Mouse (Mus musculus): ENCODE measurements around the gene Col4a4. TPM values are rescaled to one million over a fixed set of nuclear protein-coding genes. Genes with fewer than 3 reads are reported as not detected.

Gene Col4a4
- polyA plus RNA-seq, 1 experiment from 2014 or later = 0.15 TPM

- Histone ChIP-seq H3K4me2 (replicated peaks; ENCODE audit: low read depth, low read length) (no peak overlapping the region), H3K9ac (ENCODE audit: low read depth, low read length) (no peak overlapping the region), H3K36me3 (ENCODE audit: control insufficient read depth, insufficient read depth, low read length) (no peaks in the 10 kb centered on the region), H3K27me3 (ENCODE audit: control insufficient read depth, insufficient read depth, low read length) (no peaks in the 10 kb centered on the region), H3K4me3 (ENCODE audit: low read depth, low read length) (no peak overlapping the region), H3K4me1 (replicated peaks; ENCODE audit: control insufficient read depth, insufficient read depth, low read length) (no peaks in the 10 kb centered on the region), H3K27ac (ENCODE audit: low read depth, low read length) (no peak overlapping the region), H3K9me3 (ENCODE audit: control insufficient read depth, low read length) (no peaks in the 10 kb centered on the region)
- ATAC-seq (ENCODE audit: low FRiP score) (no peak), DNase-seq (ENCODE audit: low spot score) (no peak)
- WGBS = 91% methylated on average over 4 of the region's 4 CpGs
Observed at GRCm38 (mm10) chr1:82569405-82569804, 17.2 kb downstream of the Col4a4 start.

GRCm38 (mm10) chr1:82560223-82560622, 26.4 kb downstream of the Col4a4 start:
- H3K9me3 ChIP-seq (ENCODE audit: control insufficient read depth, low read length) = no peaks in the 10 kb centered on the region
- H3K27me3 ChIP-seq (ENCODE audit: control insufficient read depth, insufficient read depth, low read length) = no peaks in the 10 kb centered on the region
- DNase-seq (ENCODE audit: low spot score) (no peak), ATAC-seq (ENCODE audit: low FRiP score) (no peak)
- H3K4me3 ChIP-seq (ENCODE audit: low read depth, low read length) = no peak overlapping the region
- H3K36me3 ChIP-seq (ENCODE audit: control insufficient read depth, insufficient read depth, low read length) = no peaks in the 10 kb centered on the region
- H3K4me1 ChIP-seq (replicated peaks; ENCODE audit: control insufficient read depth, insufficient read depth, low read length) = no peaks in the 10 kb centered on the region
- no peak overlapping the region for H3K4me2 ChIP-seq (replicated peaks; ENCODE audit: low read depth, low read length)
- WGBS = 67% methylated on average over 4 of the region's 4 CpGs
- no peak overlapping the region for H3K9ac ChIP-seq (ENCODE audit: low read depth, low read length)
- H3K27ac ChIP-seq (ENCODE audit: low read depth, low read length) = no peak overlapping the region

GRCm38 (mm10) chr1:82554889-82555288, 31.8 kb downstream of the Col4a4 start:
- DNase-seq (ENCODE audit: low spot score) = no peak
- no peaks in the 10 kb centered on the region for H3K36me3 ChIP-seq (ENCODE audit: control insufficient read depth, insufficient read depth, low read length)
- 76% methylated on average over 5 of the region's 5 CpGs for WGBS
- no peaks in the 10 kb centered on the region for H3K4me1 ChIP-seq (replicated peaks; ENCODE audit: control insufficient read depth, insufficient read depth, low read length)
- H3K4me2 ChIP-seq (replicated peaks; ENCODE audit: low read depth, low read length) = no peak overlapping the region
- H3K9me3 ChIP-seq (ENCODE audit: control insufficient read depth, low read length) = no peaks in the 10 kb centered on the region
- H3K4me3 ChIP-seq (ENCODE audit: low read depth, low read length) = no peak overlapping the region
- no peak overlapping the region for H3K9ac ChIP-seq (ENCODE audit: low read depth, low read length)
- no peaks in the 10 kb centered on the region for H3K27me3 ChIP-seq (ENCODE audit: control insufficient read depth, insufficient read depth, low read length)
- no peak overlapping the region for H3K27ac ChIP-seq (ENCODE audit: low read depth, low read length)
- peak; percentile 12; the same call in 1 of the 2 replicates for ATAC-seq (ENCODE audit: low FRiP score)

- H3K9me3 ChIP-seq (ENCODE audit: control insufficient read depth, low read length) = no peaks in the 10 kb centered on the region
- no peak overlapping the region for H3K27ac ChIP-seq (ENCODE audit: low read depth, low read length)
- H3K9ac ChIP-seq (ENCODE audit: low read depth, low read length) = no peak overlapping the region
- H3K36me3 ChIP-seq (ENCODE audit: control insufficient read depth, insufficient read depth, low read length) = no peaks in the 10 kb centered on the region
- WGBS = 51% methylated on average over 6 of the region's 6 CpGs
- no peak overlapping the region for H3K4me3 ChIP-seq (ENCODE audit: low read depth, low read length)
- H3K4me1 ChIP-seq (replicated peaks; ENCODE audit: control insufficient read depth, insufficient read depth, low read length) = no peaks in the 10 kb centered on the region
- peak; percentile 72 for DNase-seq (ENCODE audit: low spot score)
- no peaks in the 10 kb centered on the region for H3K27me3 ChIP-seq (ENCODE audit: control insufficient read depth, insufficient read depth, low read length)
- H3K4me2 ChIP-seq (replicated peaks; ENCODE audit: low read depth, low read length) = no peak overlapping the region
- ATAC-seq (ENCODE audit: low FRiP score) = peak; percentile 70
Observed at GRCm38 (mm10) chr1:82554443-82554850, 32.2 kb downstream of the Col4a4 start.

GRCm38 (mm10) chr1:82545199-82545960, 41.3 kb downstream of the Col4a4 start:
- Histone ChIP-seq H3K4me3 (ENCODE audit: low read depth, low read length) (no peak overlapping the region), H3K9me3 (ENCODE audit: control insufficient read depth, low read length) (no peaks in the 10 kb centered on the region), H3K27ac (ENCODE audit: low read depth, low read length) (no peak overlapping the region), H3K4me1 (replicated peaks; ENCODE audit: control insufficient read depth, insufficient read depth, low read length) (no peaks in the 10 kb centered on the region), H3K4me2 (replicated peaks; ENCODE audit: low read depth, low read length) (no peak overlapping the region), H3K9ac (ENCODE audit: low read depth, low read length) (no peak overlapping the region), H3K36me3 (ENCODE audit: control insufficient read depth, insufficient read depth, low read length) (no peaks in the 10 kb centered on the region), H3K27me3 (ENCODE audit: control insufficient read depth, insufficient read depth, low read length) (no peaks in the 10 kb centered on the region)
- DNase-seq (ENCODE audit: low spot score) (no peak), ATAC-seq (ENCODE audit: low FRiP score) (no peak)
- WGBS = 82% methylated on average over 8 of the region's 8 CpGs

- no peaks in the 10 kb centered on the region for H3K36me3 ChIP-seq (ENCODE audit: control insufficient read depth, insufficient read depth, low read length)
- no peak overlapping the region for H3K9ac ChIP-seq (ENCODE audit: low read depth, low read length)
- no peak overlapping the region for H3K4me3 ChIP-seq (ENCODE audit: low read depth, low read length)
- no peak overlapping the region for H3K27ac ChIP-seq (ENCODE audit: low read depth, low read length)
- no peak overlapping the region for H3K4me2 ChIP-seq (replicated peaks; ENCODE audit: low read depth, low read length)
- H3K9me3 ChIP-seq (ENCODE audit: control insufficient read depth, low read length) = no peaks in the 10 kb centered on the region
- no peaks in the 10 kb centered on the region for H3K4me1 ChIP-seq (replicated peaks; ENCODE audit: control insufficient read depth, insufficient read depth, low read length)
- 75% methylated on average over 6 of the region's 6 CpGs for WGBS
- H3K27me3 ChIP-seq (ENCODE audit: control insufficient read depth, insufficient read depth, low read length) = no peaks in the 10 kb centered on the region
- DNase-seq (ENCODE audit: low spot score) (no peak), ATAC-seq (ENCODE audit: low FRiP score) (no peak)
Observed at GRCm38 (mm10) chr1:82544419-82545185, 42.0 kb downstream of the Col4a4 start.

- WGBS = 95% methylated on average over 2 of the region's 2 CpGs
- Histone ChIP-seq H3K9ac (ENCODE audit: low read depth, low read length) (no peak overlapping the region), H3K4me3 (ENCODE audit: low read depth, low read length) (no peak overlapping the region), H3K27ac (ENCODE audit: low read depth, low read length) (no peak overlapping the region), H3K9me3 (ENCODE audit: control insufficient read depth, low read length) (no peaks in the 10 kb centered on the region), H3K4me1 (replicated peaks; ENCODE audit: control insufficient read depth, insufficient read depth, low read length) (no peaks in the 10 kb centered on the region), H3K27me3 (ENCODE audit: control insufficient read depth, insufficient read depth, low read length) (no peaks in the 10 kb centered on the region), H3K36me3 (ENCODE audit: control insufficient read depth, insufficient read depth, low read length) (no peaks in the 10 kb centered on the region), H3K4me2 (replicated peaks; ENCODE audit: low read depth, low read length) (no peak overlapping the region)
- DNase-seq (ENCODE audit: low spot score) (no peak), ATAC-seq (ENCODE audit: low FRiP score) (no peak)
Observed at GRCm38 (mm10) chr1:82543934-82544333, 42.7 kb downstream of the Col4a4 start.

- ATAC-seq (ENCODE audit: low FRiP score) = no peak
- 87% methylated on average over 5 of the region's 5 CpGs for WGBS
- H3K4me3 ChIP-seq (ENCODE audit: low read depth, low read length) = no peak overlapping the region
Observed at GRCm38 (mm10) chr1:82540056-82540455, 46.6 kb downstream of the Col4a4 start.

GRCm38 (mm10) chr1:82537848-82538247, 48.8 kb downstream of the Col4a4 start:
- Histone ChIP-seq H3K27ac (ENCODE audit: low read depth, low read length) (no peak overlapping the region), H3K4me2 (replicated peaks; ENCODE audit: low read depth, low read length) (no peak overlapping the region), H3K36me3 (ENCODE audit: control insufficient read depth, insufficient read depth, low read length) (no peaks in the 10 kb centered on the region), H3K9me3 (ENCODE audit: control insufficient read depth, low read length) (no peaks in the 10 kb centered on the region), H3K4me3 (ENCODE audit: low read depth, low read length) (no peak overlapping the region), H3K4me1 (replicated peaks; ENCODE audit: control insufficient read depth, insufficient read depth, low read length) (no peaks in the 10 kb centered on the region), H3K27me3 (ENCODE audit: control insufficient read depth, insufficient read depth, low read length) (no peaks in the 10 kb centered on the region), H3K9ac (ENCODE audit: low read depth, low read length) (no peak overlapping the region)
- peak; percentile 6 for DNase-seq (ENCODE audit: low spot score)
- WGBS = 66% methylated on average over 3 of the region's 3 CpGs
- ATAC-seq (ENCODE audit: low FRiP score) = no peak

More at GRCm38 (mm10) chr1:82540056-82540455, 46.6 kb downstream of the Col4a4 start:
- Histone ChIP-seq H3K4me2 (replicated peaks; ENCODE audit: low read depth, low read length) (no peak overlapping the region), H3K4me1 (replicated peaks; ENCODE audit: control insufficient read depth, insufficient read depth, low read length) (no peaks in the 10 kb centered on the region), H3K27me3 (ENCODE audit: control insufficient read depth, insufficient read depth, low read length) (no peaks in the 10 kb centered on the region), H3K9ac (ENCODE audit: low read depth, low read length) (no peak overlapping the region), H3K27ac (ENCODE audit: low read depth, low read length) (no peak overlapping the region), H3K9me3 (ENCODE audit: control insufficient read depth, low read length) (no peaks in the 10 kb centered on the region), H3K36me3 (ENCODE audit: control insufficient read depth, insufficient read depth, low read length) (no peaks in the 10 kb centered on the region)
- DNase-seq (ENCODE audit: low spot score) = no peak

Measured in hindbrain, embryonic 11.5 days (tissue).